Mouse (Mus musculus) cortical plate, adult 2 months (tissue): ENCODE data around the gene Dlst.

Experiments used
- CTCF ChIP-seq: fragments of 200-500 bp; IDR thresholded peaks from 2 replicates; pipeline ENCODE4 v1.5.1; 2011; ENCODE audit warnings: mild to moderate bottlenecking, control low read depth, low read length; ENCODE audit not compliant: insufficient read depth; ENCODE audit errors: extremely low read depth
- POLR2A ChIP-seq: fragments of 200-500 bp; IDR thresholded peaks from 2 replicates; pipeline ENCODE4 v1.6.1; 2011; ENCODE audit warnings: mild to moderate bottlenecking, low read length, control low read depth; ENCODE audit not compliant: insufficient read depth; ENCODE audit errors: extremely low read depth

DNA sequence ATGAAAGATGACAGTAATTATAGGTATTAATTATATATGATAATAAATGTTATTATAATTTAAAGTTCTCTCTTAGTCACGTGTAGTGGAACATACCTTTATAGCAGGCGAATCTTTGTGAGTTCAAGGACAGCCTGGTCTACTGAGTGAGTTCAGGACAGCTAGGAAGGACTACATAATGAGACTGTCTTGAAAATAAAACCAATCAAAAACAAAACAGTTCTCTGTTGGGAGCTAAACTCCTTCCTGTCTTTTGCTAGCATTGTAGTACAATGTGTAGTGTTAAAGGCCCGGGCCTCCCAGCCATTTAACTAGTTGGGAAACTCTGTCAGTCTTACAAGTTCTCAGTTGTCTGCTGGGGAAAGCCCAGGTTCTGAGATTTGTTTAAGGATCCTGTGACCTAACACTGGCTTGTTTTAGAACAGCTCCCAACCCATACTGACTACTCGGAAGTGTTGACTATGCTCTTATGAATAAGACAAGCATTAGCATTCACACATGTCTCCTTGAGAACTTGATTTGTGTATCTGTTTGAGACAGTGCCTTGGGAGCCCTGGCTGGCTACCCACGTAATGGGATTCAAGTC is 9.0 kb upstream of the Dlst start:
- TF ChIP-seq CTCF = no peak
- no peak for TF ChIP-seq POLR2A
